Mouse (Mus musculus): ENCODE results near the gene Sacm1l.

Sacm1l gene

GRCm38 (mm10) chr9:123529392-123530157, at the start of gene Sacm1l:
TSS of gene Sacm1l (plus strand) at chr9:123529759.
- peak; percentile 98 for DNase-seq (ENCODE audit: low read depth, low spot score)

- no peak for DNase-seq (ENCODE audit: low read depth, low spot score)
Observed at GRCm38 (mm10) chr9:123479876-123480252, 49.7 kb upstream of the Sacm1l start.

- DNase-seq (ENCODE audit: low read depth, low spot score) = no peak
Observed at GRCm38 (mm10) chr9:123480253-123480921, 49.2 kb upstream of the Sacm1l start.

DNA sequence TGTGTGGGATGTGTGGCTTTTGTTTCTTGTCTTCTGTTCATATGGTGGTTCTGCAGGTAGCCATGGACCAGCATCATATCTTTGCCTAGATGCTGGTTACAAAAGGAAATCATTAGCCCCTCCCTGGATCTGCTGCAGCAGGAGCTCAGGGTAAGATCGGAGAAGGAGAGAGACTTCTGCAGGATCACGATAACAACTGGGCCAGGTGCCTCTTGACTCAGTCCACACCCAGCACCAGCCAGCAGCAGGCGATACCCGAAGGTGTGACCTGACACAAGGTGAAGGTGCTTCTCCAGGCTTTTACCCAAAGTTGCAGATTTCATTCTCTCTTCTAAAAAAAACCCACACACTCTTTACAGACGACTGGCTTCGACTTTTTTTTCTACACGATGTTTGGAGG, 48.4 kb upstream of the Sacm1l start:
- DNase-seq (ENCODE audit: low read depth, low spot score) = no peak

DNA sequence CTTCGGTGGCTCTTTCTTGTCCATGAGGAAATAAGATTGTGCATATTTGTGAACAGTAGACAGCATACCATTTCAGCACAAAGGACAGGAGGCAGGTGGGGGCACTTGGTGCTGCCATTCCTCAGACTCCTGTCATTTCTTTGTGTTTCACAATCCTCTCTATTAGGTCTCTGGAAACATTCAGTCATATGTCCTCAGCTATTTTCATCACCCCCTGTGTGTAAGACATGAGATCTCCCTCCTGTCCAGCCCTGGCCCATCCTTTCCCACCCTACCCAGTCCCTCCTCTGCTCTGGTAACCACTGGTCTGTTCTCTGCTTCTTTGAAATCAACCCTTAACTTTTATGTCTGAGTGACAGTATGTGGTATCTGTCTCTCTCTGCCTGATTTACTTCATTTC, 46.0 kb upstream of the Sacm1l start:
- DNase-seq (ENCODE audit: low read depth, low spot score) = no peak

- no peak for DNase-seq (ENCODE audit: low read depth, low spot score)
Observed at GRCm38 (mm10) chr9:123484830-123485229, 44.7 kb upstream of the Sacm1l start.

GRCm38 (mm10) chr9:123485561-123485960, 44.0 kb upstream of the Sacm1l start:
- no peak for DNase-seq (ENCODE audit: low read depth, low spot score)

- no peak for DNase-seq (ENCODE audit: low read depth, low spot score)
Observed at GRCm38 (mm10) chr9:123486635-123487034, 42.9 kb upstream of the Sacm1l start.

- DNase-seq (ENCODE audit: low read depth, low spot score) = no peak
Observed at GRCm38 (mm10) chr9:123489073-123489472, 40.5 kb upstream of the Sacm1l start.

DNA sequence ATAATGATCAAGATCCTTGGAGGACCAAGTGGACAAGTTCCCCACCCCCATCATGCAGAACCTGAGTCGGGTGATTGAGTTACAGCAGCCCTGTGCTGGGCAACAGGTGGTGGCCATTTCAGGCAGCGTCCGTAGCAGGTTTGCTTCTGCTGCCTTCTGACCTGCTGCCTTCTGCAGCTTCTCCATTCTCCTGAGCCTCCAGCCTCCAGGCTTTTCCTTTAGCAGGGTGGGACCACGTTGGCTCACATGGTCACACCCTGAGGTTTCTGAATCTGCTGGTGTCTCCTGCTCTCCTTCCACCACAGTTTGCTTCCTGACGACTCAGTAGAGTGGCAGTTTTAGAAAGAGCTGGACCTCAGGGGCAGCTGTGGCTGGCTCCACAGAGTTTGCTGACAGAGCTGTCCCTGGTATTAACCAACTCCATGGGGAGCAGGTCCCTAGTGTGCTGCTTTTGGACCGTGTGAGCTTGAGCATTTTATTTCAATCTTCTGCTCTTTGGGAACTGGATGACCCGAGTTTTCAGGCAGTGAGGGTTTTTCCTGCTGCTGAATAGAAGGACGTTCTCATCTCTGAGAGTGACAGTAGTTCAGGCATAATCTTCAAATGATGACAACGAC, 39.7 kb upstream of the Sacm1l start:
- no peak for DNase-seq (ENCODE audit: low read depth, low spot score)

GRCm38 (mm10) chr9:123490930-123491329, 38.6 kb upstream of the Sacm1l start:
- DNase-seq (ENCODE audit: low read depth, low spot score) = no peak

GRCm38 (mm10) chr9:123491917-123492585, 37.5 kb upstream of the Sacm1l start:
- no peak for DNase-seq (ENCODE audit: low read depth, low spot score)

DNA sequence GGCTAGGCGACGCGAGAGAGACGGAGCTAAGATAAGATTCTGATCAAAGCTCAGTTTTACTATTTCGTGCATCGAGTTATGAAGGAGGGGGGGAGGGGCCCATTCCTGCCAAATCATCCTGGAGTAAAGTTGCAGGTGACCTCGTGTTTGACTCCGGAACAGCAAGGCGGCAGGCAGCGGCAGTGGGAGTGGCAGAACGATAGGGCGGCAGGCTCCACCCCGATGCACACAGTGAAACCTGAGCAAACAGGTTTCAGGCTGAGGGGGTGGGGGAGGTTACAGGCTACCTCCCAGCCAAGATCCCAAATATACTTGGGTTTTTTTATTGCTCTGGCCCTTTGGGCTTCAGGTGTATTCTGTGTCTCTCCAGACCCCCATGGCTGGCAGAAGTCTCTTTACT, 32.9 kb upstream of the Sacm1l start:
- DNase-seq (ENCODE audit: low read depth, low spot score) = no peak

DNA sequence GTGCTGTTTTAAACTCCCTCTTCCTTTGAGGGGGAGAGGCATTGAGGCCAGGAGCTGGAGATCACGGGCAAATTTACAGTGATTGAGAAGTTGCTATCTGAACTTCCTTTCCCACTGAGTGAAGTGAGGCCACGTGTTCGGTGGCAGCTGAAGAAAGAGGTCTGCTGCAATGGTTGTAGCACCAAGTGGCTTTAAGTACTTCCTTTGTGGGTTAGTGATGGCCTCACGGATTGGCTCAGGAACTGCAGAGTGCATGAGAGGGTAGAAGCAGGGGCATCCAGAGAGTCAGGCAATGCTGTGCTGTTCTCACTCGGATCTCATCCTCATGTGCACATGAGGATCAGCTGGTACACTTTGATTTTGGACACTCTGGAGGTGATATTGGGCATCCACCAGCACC, 31.7 kb upstream of the Sacm1l start:
- no peak for DNase-seq (ENCODE audit: low read depth, low spot score)

GRCm38 (mm10) chr9:123500480-123500879, 29.1 kb upstream of the Sacm1l start:
- no peak for DNase-seq (ENCODE audit: low read depth, low spot score)

- DNase-seq (ENCODE audit: low read depth, low spot score) = no peak
Observed at GRCm38 (mm10) chr9:123503171-123503834, 26.3 kb upstream of the Sacm1l start.

DNA sequence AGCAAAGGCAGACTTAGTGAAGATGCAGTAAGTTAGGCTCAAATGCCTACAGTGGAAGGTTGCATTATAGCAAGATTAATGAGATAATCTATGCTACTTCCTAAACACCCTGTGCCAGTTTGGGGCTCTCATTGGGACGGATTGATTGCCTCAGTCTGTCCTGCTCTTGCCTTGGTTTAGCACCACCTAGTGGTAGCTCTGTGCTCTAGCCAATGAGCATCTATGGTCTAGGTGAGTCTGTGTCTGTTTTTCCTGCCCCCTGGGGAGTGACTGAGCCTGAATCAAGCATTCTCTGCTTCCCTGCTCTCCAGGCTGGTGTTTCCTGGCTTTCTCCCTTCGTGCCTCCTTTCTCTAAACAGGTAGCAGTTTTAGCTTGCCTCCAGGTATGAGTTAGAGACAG, 25.2 kb upstream of the Sacm1l start:
- DNase-seq (ENCODE audit: low read depth, low spot score) = peak; percentile 58

GRCm38 (mm10) chr9:123505598-123505997, 24.0 kb upstream of the Sacm1l start:
- DNase-seq (ENCODE audit: low read depth, low spot score) = no peak

DNA sequence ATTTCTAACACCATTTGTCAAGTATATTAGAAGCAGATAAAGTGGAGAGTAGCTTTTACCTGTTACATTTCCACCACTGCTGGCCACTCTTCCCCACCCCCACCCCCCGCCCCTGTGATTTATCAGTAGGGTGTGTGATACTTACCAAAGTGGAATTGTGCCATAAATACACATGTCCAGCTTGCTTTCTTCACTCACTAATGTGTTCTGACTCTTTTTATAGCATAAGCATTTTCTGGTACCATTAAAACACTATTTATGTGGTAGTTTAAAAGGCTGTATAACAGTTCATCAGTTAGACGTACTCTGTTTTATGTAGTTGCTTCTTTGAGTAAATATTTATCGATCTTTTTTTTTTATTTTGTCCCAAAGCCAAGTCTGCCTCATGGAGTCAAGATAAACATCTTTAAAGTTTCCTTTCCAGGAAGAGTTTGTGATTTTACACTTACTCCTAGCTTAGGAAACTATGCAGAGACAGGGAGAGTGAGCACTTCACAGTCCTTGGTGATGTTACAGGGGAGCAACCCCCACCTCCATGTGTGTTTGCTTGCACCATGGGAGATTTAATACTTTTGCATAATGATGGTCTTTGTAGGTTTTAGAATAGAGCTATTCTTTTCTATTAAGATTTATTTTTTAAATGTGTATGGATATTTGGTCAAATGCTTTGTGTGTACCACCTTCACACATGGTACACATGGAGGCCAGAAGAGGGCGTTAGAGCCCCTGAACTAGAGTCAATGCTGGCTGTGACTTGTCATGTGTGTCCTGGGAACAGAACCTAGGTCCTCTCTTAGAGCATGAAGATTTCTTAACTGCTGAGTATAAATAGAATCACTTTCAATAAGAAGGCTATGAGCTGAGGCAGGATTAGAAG, 23.1 kb upstream of the Sacm1l start:
- DNase-seq (ENCODE audit: low read depth, low spot score) = no peak

DNA sequence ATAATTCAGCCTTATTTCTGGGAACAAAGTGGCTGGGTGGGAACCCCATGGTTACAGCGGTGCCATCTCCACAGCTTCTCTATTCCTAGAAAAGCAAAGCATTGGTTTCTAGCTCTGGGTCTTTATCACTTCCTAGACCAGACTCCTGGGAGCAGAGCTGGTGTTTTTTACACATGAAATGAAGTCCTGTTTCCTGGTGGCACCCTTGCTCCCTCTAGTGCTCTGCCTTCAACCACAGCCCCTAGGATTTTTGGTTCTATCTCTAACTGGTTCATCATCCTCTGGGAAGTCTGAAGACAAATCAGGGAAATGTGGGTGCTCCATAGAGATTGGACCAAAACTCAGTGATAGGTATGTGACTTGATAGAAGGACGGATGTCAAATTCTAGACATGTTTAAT, 22.2 kb upstream of the Sacm1l start:
- DNase-seq (ENCODE audit: low read depth, low spot score) = no peak

- DNase-seq (ENCODE audit: low read depth, low spot score) = no peak
Observed at GRCm38 (mm10) chr9:123508986-123509385, 20.6 kb upstream of the Sacm1l start.

Measured in retina, postnatal 7 days (tissue).